Mouse (Mus musculus): Measurements from ENCODE around the gene Kl.

Gene Kl

DNA sequence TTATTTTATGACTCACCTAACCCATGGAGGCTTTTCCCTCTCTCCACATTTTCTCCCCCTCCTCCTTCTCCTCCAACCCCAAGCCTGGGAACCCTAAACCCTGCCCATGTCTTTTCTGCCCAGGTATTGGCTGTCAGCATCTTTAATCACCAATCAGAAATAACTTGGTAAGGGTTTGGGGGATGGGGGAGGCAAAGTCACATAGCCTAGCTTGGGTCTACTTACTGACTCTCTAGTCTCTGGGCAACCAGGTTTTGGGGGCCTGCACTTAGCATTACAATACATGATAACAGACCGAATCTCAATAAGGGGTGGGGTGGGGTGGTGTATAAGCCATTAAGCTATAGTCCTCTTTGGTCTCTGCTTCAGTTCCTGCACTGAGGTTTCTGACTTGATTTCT, 10.3 kb downstream of the Kl start:
- DNase-seq (ENCODE audit: low read depth, low spot score): no peak

DNA sequence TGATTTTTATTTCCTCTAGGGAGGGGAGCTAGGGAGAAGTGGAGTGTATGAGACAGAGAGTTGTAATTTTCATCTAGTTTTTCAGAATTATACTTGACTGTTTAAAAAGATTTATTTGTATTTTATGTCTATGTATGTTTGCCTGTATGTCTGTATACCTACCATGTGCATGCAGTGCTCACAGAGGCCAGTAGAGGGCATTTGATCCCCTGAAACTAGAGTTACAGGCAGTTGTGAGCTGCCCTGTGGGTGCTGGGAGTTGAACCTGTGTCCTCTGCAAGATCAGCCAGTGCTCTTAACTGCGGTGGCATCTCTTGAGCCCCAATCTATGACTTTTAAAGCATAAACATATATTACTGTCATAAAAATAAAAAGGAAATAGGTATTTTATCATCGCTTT, 15.5 kb downstream of the Kl start:
- no peak for DNase-seq (ENCODE audit: low read depth, low spot score)

DNA sequence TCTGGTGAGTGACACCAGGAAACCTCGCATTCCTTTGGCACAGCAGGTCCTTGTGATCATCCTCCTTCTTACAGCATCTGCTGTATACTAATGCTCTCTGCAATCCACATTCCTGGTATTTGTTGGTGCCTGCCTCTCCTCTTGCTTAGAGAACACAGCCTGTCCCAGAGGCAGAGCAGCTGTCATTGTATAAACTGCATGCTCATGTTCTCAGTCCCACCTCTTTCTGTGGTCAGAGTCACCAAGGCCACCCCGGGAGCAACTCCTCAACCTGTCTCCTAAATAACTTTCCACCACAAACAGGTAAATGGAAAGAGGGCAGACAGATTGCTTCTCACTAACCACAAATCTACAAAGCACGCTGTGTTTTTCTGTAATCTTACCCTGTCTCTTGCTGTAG, 18.1 kb downstream of the Kl start:
- DNase-seq (ENCODE audit: low read depth, low spot score): no peak

DNA sequence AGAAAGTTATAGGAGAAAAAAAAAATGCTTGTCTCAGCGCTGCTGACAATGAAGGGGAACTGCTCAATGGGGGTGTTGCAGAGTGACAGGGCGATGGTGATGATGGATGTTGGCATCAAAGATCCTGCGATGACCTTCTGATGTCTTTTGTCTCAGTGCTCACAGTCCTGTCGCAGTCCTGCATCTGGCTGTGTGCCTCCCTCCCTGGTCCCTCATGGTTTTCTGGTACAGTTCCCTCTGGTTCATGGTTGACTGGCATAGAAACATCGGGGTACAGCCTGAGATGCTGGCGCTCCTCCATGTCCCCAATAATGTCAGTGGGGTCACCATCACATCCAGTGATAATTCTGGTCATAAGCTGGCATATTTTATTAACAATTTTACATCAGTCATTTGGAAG, 18.7 kb downstream of the Kl start:
- DNase-seq (ENCODE audit: low read depth, low spot score): no peak

DNA sequence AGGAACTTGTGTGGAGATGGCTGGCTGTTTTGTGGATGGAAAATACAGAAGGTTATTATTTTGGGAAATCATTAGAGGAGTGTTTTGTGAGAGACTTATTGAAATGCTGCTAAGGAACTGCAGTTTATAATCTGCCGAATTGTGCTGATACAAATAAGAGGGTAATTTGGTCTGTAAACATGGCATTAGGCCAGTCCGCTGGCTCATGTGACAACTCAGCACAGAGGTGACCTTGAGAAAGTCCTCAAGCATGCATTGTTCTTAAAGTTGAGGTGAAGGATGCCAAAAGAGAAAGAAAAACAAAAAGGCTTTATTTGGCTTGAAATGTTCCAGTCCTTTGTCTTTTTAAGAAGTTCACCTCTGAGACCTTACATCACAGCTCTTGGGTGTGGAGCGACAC, 21.8 kb downstream of the Kl start:
- DNase-seq (ENCODE audit: low read depth, low spot score): no peak

DNA sequence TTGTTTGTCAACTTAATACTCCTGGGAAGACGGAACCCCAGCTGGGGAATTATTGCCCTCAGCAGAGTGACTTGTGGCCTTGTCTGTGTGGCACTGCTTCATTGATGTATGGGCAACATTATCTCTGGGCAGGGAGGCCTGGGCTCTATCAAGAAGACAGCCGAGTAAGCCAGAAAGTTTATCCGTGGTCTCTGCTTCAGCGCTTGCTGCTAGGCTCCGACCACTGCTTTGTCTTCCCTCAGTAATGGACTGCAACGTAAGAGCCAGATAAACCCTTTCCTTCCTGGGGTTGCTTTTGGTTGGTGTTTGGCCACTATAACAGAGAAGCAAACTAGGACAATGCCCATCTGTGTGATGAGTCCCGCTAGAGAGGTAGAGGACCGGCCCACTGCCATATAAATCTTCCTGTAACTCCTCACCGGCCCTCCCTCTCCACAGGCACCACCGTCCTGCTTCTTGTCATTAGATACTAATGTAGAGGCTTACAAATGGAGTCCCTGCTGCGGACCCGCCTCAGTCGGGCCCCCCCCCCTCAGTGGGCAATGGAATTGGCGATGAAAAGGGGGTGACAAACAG, 25.1 kb downstream of the Kl start:
- DNase-seq (ENCODE audit: low read depth, low spot score): no peak

DNA sequence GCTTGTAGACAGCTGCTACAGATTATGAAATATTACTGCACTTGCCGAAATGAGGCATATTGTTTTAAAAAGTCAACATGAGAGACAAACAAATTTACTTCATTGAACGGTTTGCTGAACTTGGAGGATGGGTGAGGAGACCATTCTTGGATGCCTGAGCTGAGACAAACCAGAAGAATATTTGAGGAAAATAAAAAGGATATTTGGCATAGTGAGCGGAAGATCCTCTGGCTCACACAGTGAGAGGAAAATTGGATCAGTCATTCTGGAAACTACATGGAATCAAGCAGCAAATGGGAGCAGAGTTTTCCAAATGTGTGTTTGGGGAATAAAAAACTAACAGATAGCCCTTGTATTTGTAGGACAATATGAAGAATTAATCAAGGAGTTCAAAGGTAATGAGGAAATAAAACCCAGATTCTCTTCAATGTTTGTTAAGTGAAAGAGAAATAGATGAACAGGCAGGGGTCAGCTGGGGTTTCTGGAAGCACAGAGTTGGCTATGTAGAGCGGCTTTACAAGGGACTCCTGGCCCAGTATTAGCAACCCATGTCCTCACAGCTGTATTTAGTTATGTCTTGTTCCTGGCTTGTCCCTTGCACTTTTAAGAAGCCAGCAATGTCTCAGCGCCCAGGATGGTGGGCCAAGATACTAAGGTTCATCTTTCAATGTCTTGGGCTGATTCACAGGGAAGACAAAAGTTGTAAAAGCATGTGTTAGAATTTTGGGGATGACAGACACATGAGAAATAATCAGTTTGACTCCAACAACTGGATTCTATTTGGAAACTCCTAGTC, 27.1 kb downstream of the Kl start:
- DNase-seq (ENCODE audit: low read depth, low spot score): no peak

DNA sequence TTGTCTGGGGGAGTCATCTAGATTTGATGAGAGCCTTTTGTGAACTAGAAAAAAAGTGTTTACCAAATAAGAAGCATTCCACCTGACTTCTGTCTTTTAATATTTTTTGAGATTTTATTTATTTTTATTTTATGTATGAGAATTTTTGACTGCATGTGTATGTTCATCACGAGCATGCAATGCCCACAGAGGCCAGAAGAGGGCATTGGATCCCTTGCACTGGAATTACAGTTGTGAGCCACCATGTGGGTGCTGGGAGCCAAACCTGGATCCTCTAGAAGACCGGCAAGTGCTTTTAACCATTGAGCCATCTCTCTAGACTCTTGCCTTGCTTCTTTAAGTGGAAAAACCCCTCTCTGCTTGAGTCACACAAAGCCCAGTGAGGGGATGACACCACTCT, 29.7 kb downstream of the Kl start:
- no peak for DNase-seq (ENCODE audit: low read depth, low spot score)

DNA sequence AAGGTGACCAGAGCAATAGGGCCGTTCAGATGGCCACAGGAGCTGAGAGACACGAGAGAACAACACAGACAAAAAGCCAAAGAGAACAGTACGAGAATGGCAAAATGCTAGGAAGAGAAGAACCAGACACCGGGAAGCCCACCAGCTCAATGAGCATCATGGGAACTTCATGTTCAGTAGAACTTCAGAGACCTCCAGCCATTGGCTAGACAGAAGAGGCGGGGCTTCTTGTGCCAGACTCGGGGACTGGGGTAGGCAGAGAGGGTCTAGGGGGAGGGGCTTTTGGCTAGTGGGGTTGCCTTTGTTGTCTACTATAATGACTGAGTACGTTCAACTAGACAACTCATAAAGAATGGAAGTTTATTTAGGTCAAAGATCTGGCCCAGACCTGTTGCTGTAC, 41.7 kb downstream of the Kl start:
- DNase-seq (ENCODE audit: low read depth, low spot score): no peak

DNA sequence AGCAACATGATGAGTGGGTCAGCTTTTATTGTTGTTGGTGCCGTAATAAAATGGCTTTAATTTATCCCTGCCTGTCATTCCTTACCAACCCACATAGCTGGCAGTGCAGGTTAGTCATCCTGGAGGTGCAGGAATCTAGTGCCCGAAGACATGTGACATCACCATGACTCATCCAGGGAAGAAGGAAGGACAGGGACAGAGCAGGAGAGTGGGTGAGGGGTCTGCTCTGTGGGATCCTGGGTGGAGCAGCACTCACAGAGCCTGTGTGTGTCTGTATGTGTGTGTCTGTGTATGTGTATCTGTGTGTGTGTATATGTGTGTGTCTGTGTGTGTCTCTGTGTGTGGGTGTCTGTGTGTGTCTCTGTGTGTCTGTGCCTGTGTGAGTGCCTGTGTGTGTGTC, 44.2 kb downstream of the Kl start:
- no peak for DNase-seq (ENCODE audit: low read depth, low spot score)

DNA sequence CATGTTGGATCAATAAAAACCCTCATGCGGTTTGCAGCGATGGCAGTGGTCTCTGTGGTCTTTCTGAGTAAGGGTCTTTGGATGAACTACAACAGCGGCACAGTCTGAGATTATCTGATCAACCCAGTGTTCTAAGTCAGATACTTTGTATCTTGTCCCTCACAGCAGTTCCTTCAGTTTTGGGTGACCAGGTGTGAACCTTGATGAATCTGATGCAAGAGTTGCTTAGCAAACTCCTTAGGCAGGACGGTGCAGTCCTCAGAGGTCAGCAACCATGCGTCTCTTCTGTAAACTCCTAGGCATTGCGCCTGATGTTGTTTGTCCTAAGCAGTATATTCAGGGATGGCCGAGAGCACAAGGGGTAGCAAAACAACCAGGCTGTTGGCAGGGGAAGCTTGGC, 48.7 kb downstream of the Kl start:
- DNase-seq (ENCODE audit: low read depth, low spot score): no peak

DNA sequence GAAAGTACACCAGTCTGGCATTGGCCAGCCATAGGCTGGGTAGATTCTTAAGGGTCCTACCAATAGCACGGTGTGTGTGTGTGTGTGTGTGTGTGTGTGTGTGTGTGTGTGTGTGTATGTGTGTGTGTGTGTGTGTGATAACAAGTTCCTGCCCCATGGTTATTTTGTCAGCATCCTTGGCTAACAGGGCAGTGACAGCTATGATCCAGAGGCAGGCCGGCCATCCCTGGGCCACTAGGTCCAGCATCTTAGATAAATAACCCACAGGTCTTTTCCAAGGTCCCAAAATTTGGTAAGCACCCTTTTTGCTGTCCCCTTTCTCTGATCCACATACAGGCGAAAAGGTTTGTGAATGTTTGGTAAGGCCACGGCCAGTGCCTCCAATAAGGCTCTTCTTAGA, 49.6 kb downstream of the Kl start:
- DNase-seq (ENCODE audit: low read depth, low spot score): no peak

DNA sequence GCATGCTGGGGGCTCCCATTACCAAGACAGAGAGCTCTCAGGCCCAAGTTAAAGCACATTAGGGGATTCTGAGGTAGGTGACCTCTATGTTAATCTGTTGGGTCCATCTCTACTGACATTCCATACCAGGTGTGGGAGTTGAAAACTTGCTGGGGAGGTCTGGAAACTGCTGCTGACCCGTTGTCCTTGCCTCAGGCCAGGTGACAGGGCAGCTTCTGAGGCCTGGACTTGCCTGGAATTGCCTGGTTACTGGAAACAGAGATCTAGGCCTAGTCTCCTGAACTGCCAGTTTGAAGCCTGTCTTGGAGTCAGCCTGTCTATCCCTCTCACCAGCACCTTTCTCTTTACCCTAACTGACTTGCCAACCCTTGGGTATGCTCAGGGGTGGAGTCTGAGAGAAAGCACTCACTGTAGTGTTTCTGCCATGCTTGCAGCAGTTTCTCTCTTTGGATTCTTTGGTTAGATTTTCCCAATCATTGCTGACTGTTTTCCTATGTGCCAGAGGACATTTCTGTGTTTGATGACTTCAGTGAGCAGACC, 51.9 kb downstream of the Kl start:
- DNase-seq (ENCODE audit: low read depth, low spot score): no peak

DNA sequence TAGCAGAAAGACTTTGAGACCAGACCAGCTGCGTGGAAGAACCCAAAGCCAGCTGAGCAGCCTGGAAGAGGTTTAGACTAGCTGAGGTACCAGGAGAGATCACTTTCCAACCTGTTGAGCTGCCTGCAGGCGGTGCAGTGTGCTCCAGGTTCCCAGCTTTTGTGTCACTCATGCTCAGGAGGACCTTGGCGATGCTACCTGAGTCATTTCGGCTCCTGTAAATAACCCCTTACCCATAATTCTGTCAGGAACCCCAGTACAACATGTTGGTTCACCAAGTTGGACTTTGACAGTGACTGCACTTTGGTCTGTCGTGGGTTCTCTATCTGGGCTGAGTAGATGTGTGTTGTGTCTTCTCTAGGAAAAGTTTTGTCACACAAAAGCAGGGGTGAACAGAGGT, 66.0 kb downstream of the Kl start:
- DNase-seq (ENCODE audit: low read depth, low spot score): no peak

DNA sequence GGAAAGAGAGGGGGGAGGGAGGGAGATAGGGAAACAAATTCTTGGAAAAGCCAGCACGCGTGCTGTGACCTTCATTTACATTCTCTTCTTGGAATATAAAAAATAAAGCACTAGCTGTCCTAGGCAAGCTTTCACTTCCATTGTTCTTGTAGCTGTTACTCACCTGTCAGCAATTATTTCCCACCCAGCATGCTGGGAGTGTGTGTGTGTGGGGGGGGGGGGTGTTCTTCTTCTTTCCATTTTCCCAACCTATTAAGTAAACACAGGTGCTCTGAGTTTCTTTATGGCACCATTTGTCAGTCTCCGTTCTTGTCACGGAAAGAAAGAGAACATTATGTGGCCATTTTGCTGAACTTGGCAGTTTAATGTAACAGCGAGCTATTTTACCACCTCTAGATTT, 66.6 kb downstream of the Kl start:
- no peak for DNase-seq (ENCODE audit: low read depth, low spot score)

DNA sequence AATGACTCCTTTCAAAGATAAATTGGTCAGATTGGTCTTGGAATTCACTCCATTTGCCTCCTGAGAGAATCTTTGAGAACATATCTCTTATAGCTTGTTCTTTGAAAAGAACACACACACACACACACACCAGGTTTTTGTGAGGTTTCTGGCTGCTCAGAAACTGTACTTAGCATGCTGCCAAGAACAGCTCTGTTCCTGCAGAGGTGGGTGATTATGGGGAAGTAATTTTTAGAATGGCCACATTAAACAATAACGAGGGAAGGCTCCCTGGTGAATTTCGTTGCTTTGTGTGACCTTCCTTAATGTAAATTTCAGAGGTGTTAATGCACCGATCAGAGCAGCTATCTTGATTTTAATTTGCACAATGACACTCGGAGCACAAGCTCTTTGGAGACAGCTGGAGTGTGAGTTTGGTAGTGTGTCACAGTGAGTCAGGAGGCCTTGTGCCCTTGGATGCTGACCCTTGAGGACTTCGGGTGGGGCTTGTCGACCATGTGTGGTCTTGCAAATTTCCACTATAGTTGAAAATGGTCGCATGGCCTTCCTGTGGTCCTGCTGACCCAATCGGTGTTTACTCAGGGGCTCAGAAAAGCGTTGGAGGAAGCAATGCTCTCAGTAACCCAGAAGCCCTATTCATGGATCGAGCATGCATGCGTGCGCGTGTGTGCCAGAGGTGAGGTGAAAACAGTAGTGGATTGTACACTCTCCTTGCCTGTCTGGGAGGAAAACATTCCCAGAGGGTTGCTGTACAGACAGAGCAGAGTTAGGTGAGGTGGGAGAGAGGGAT, 67.8 kb downstream of the Kl start:
- DNase-seq (ENCODE audit: low read depth, low spot score): no peak

DNA sequence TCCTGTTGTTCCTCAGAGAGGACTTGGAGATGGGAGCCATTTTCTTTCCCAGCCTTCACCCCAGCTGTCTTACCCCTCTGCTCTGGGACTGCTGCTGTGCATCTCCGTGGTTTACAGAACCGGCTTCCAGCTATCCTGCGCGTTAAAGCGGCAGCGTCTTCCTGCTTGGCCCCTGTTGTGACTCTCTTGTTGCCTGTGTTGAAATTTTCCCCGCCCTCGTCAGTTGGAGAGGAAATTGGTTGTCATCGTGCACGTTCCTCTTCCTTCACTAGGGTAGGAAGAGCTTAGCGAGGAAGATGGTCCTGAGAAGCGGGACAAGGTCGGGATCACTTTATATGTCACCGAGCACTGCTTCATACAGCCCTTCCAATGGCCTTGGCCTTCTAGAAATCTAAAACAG, 68.4 kb downstream of the Kl start:
- no peak for DNase-seq (ENCODE audit: low read depth, low spot score)

DNA sequence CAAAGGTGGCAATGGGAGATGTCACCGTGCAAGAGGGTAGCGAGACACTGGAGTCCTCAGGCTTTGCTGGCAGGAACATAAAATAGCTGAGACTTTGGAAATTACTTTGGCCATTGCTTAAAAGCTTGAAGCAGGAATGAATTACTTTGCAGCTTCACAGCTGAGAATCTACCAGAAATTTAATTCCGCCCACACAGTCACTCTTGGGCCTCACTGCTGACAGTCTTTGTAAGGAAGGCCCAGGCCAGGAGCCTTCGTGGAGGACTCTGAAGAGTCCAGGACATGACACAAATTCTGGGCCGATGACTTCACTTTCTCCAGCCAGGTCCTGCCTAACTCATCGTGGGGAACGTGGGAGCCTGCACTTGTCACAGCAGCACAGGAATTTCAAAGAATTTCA, 69.6 kb downstream of the Kl start:
- DNase-seq (ENCODE audit: low read depth, low spot score): no peak

DNA sequence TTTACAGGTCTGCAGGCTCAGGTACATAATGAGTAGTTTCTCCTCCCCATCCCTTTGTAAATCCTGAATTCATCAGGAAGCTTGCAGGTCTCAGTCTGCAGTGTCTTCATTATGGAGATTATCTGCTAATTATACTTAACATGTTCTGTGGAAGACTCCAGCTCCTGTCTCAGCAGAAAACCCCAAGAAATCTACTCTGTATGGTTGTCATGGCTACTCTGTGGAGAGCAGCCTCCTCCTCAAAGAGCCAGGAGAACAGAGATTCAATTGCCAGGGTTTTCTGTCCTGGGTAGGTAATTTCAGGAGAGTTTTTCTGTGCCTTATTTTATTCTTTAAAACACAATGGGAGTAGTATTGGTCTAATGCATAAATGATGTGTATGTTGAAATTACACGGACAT, 70.5 kb downstream of the Kl start:
- DNase-seq (ENCODE audit: low read depth, low spot score): no peak

DNA sequence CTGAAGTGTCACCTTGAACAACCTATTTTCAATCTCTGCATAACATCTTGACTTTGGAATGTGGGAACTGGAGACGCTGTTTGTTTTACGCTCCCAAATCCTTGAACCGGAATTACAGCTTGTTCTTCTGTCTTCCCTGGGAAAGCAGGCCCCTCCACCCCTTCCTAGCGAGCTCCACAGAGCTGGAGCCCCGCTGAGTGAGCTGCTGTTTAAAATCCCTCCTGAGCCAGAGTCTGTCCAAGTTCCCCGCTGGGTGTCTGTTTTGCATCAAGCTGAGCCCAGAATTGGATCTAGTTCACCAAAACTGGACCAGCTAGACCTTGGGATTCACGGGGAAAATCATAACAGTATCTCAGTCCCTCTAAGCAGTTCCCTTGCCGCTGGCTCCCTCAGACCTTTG, 71.1 kb downstream of the Kl start:
- DNase-seq (ENCODE audit: low read depth, low spot score): no peak

DNA sequence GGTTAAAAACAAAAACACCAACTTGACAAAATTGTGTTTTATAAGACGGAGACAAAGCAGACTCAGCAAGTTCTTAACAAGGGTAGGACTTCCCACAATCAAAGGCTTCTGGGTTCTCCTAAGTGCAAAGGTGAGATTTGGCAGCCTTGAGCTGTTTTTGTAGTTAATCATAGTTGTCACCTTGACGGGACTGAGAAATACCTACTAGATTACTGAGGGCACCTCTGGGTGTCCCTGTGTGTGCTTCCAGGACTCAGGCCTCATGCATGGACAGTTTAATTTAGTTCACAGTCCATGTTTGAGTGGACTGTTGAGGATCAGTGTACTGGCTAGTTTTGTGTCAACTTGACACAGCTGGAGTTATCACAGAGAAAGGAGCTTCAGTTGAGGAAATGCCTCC, 72.1 kb downstream of the Kl start:
- no peak for DNase-seq (ENCODE audit: low read depth, low spot score)

DNA sequence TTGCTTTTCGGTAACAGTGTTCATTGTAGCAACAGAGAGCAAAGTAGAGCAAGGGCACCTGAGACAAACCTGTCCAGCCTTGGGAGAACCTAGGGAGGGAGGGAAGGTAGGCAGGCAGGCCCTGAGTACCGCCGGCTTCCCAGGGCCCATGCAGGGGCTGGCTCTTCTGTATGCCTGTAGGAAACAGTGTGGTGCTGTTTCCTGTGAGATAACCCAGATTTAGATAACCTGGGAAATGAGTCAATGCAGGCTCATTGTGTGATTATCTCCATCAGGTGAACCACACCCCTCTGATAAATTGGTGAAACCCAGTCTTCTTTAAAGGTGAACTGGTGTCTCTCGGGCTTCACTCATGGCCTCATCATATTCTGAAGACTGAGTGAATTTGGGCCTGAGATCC, 73.7 kb downstream of the Kl start:
- no peak for DNase-seq (ENCODE audit: low read depth, low spot score)

DNA sequence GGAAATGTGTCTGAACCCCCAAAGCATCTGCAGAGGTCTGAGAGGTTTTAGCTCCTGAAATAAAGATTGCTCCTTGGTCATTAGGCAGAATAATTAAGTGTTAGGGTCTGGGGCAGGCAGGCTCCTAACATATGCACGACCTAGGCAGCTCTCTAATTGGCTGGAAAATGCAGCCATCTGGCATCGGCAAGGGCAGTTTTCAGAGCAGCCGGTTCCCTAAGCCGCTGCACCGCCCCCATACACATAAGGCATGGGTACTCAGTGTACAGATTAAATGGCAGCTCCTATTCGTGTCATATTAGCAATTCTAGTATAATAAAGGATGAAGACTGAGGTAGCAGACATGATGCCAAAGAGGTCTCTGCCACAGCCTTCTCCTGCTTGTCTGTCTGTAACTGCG, 74.8 kb downstream of the Kl start:
- no peak for DNase-seq (ENCODE audit: low read depth, low spot score)
